Mouse (Mus musculus) intestine, embryonic 15.5 days (tissue): ENCODE results near the gene Tmem117. TPM values are rescaled to one million over a fixed set of nuclear protein-coding genes. Genes with fewer than 3 reads are reported as not detected.

Experiments
- ATAC-seq: fragments of 200-750 bp; cut with Nextera tagmentation; 2 replicates; pipeline ENCODE4 v1.8.0; 2017; ENCODE audit warnings: moderate TSS enrichment, moderate library complexity
- H3K27ac ChIP-seq: fragments of 300-500 bp; sonication (generic); 2 replicates; pipeline ENCODE4 v1.5.1; 2015; ENCODE audit warnings: mild to moderate bottlenecking, inconsistent platforms
- H3K27me3 ChIP-seq: fragments of 300-500 bp; sonication (generic); replicated peaks from 2 replicates; pipeline ENCODE4 v1.6.1; 2015; ENCODE audit warnings: inconsistent platforms
- H3K36me3 ChIP-seq: fragments of 300-500 bp; sonication (generic); 2 replicates; pipeline ENCODE4 v1.6.1; 2015; ENCODE audit warnings: inconsistent platforms
- H3K4me1 ChIP-seq: fragments of 300-500 bp; sonication (generic); replicated peaks from 2 replicates; pipeline ENCODE4 v1.6.1; 2015; ENCODE audit warnings: inconsistent platforms
- H3K4me2 ChIP-seq: fragments of 300-500 bp; sonication (generic); replicated peaks from 2 replicates; pipeline ENCODE4 v1.6.1; 2015; ENCODE audit warnings: mild to moderate bottlenecking, inconsistent platforms
- H3K4me3 ChIP-seq: fragments of 300-500 bp; sonication (generic); replicated peaks from 2 replicates; pipeline ENCODE4 v1.5.1; 2015; ENCODE audit warnings: inconsistent platforms
- H3K9ac ChIP-seq: fragments of 300-500 bp; sonication (generic); 2 replicates; pipeline ENCODE4 v1.6.1; 2015; ENCODE audit warnings: inconsistent platforms
- H3K9me3 ChIP-seq: fragments of 300-500 bp; sonication (generic); 2 replicates; pipeline ENCODE4 v1.6.1; 2016; ENCODE audit warnings: inconsistent platforms
- WGBS: fragments of 180-500 bp; shearing (Covaris S2); methylation state at CpG from one replicate; pipeline ENCODE4 v1.1.7; 2015; 5-methylcytosine and 5-hydroxymethylcytosine counted together
- polyA plus RNA-seq: library from polyadenylated mRNA; unstranded; fragments of >200 nt; fragmentation: Nextera tagmentation; extraction: Ambion mirVana; gene quantifications from 2 replicates; pipeline ENCODE4 v1.2.1, GENCODE M21; 2015

The Tmem117 gene
- polyA plus RNA-seq, 1 experiment from 2014 or later: 2.5 TPM

DNA sequence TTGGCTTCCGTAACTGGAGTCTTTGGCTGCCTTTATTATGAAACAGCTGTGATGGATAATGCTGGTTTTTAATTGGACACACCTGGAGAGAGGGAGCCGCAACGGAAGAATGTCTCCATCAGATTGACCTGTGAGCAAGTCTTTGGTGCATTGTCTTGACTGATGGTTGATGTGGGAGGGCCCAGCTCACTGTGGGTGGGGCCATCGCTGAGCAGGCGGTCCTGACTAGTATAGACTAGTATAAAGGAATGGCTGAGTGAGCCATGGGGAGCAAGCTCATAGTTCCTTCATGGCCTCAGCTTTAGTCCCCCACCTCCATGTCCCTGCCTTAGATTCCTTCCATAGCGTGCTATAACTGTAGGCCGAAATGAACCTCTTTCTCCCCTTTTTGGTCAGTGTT lies 58.1 kb downstream of the Tmem117 start:
- 88% methylated on average over 7 of the region's 7 CpGs for WGBS
- H3K27ac ChIP-seq: no peak overlapping the region
- no peak for ATAC-seq

DNA sequence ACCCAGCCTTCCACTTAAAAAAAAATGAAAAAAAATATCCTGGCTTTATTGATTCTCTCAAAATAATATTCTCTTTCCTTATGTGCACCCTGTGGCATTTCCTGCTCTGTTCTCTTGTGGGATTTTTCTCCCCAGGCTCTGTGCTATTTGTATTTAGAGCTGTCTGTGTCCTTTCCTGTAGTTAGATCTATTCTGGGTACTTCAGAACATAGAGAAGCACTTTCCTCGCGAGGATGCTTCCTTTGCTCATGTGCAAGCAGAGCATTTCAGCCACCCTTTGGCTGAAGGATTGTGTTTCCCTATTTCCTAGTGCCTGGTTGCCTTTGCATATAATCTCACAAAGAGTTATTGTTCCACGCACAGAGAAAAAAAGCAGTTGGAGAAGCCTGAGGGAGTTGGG lies 58.6 kb downstream of the Tmem117 start:
- H3K4me3 ChIP-seq: no peak overlapping the region
- ATAC-seq: no peak
- H3K27me3 ChIP-seq: no peaks in the 10 kb centered on the region
- 80% methylated on average over 3 of the region's 3 CpGs for WGBS
- no peak overlapping the region for H3K27ac ChIP-seq
- H3K4me1 ChIP-seq: no peaks in the 10 kb centered on the region
- no peak overlapping the region for H3K4me2 ChIP-seq
- H3K36me3 ChIP-seq: no peaks in the 10 kb centered on the region
- no peaks in the 10 kb centered on the region for H3K9me3 ChIP-seq
- no peak overlapping the region for H3K9ac ChIP-seq

More for the DNA sequence above, 58.1 kb downstream of the Tmem117 start:
- H3K36me3 ChIP-seq: no peaks in the 10 kb centered on the region
- no peaks in the 10 kb centered on the region for H3K9me3 ChIP-seq
- no peak overlapping the region for H3K4me3 ChIP-seq
- no peak overlapping the region for H3K4me2 ChIP-seq
- H3K9ac ChIP-seq: no peak overlapping the region
- H3K27me3 ChIP-seq: no peaks in the 10 kb centered on the region
- no peaks in the 10 kb centered on the region for H3K4me1 ChIP-seq

DNA sequence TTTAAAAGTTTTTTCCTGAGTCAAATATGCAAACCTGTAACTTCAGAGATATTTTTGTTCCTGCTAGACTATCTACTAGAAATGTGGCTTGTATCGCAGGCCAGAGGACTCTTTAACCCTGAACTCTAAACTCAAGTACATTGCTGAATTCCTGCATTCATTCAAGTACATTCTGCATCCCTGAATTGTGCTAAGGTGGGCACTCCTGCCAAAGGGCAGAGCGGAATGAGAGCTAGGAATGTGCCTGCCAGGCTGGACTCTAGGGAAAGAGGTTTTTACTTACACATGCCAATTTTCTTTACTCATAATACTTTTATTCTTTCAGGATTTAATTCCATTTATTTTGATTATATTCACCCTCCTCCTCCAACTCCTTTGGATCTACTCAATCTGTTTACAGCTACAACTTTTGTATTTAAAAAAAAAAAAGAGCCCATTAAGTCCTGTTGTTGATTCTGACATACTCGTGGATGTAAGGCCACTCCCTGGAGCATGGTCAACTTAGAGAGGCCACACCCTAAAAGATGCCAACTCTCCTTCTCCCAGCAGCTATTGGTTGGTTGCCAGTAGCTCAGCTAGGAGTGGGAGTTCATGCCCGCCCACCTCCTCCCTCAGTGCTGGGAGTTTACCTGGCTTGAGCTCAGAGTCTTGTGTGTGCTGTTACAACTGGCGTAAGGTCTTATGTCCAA lies 60.3 kb downstream of the Tmem117 start:
- H3K9me3 ChIP-seq: no peaks in the 10 kb centered on the region
- H3K4me2 ChIP-seq: no peak overlapping the region
- no peak overlapping the region for H3K9ac ChIP-seq
- H3K27ac ChIP-seq: no peak overlapping the region
- no peaks in the 10 kb centered on the region for H3K36me3 ChIP-seq
- no peaks in the 10 kb centered on the region for H3K27me3 ChIP-seq
- 78% methylated on average over 5 of the region's 5 CpGs for WGBS
- H3K4me1 ChIP-seq: no peaks in the 10 kb centered on the region
- no peak overlapping the region for H3K4me3 ChIP-seq
- ATAC-seq: 0 out of 2 replicates have a peak, but pooled peaks have one; percentile 25

DNA sequence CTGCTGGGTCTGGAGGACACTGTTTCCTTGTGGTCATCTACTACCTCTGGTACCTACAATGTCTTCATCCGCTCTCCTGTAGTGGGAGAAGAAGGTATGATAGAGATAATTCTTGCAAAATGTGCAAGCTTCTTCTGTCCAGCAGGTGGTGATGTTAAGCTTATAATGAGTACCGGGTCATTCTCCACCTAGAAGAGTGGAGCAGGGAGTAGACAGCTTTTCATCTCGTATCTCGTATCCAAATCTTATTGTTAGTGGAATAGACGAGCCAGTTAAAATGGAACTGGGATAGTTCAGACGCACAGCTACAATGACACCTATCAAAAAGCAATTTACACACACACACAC lies 60.8 kb downstream of the Tmem117 start:
- Histone ChIP-seq H3K4me2 (no peak overlapping the region), H3K27ac (no peak overlapping the region)

DNA sequence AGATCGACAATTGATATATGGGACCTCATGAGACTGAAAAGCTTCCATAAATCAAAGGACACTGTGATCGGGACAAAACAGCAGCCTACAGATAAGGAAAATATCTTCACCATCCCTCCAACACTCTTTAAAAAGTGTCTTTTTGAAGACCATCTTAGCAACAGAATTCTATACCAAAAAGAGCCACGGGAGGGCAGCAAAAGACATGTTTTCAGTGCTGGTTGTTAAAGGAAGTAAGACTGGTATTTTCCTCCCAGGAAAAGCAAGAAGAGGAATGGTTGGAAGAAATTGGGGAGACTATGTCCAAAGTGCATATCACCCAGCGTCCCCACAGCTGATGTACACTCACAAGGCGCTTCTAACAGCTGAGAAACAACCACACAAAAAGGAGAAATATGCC lies 93.7 kb downstream of the Tmem117 start:
- H3K36me3 ChIP-seq: no peaks in the 10 kb centered on the region
- H3K27ac ChIP-seq: no peak overlapping the region
- H3K9ac ChIP-seq: no peak overlapping the region
- no peak for ATAC-seq
- no peaks in the 10 kb centered on the region for H3K4me1 ChIP-seq
- no peak overlapping the region for H3K4me3 ChIP-seq
- no peaks in the 10 kb centered on the region for H3K9me3 ChIP-seq
- no peak overlapping the region for H3K4me2 ChIP-seq
- H3K27me3 ChIP-seq: 0 out of 2 replicates have a peak, but pooled peaks cover 3% of the 10 kb centered on the region
- WGBS: 29% methylated on average over 5 of the region's 5 CpGs

More for the DNA sequence above, 60.8 kb downstream of the Tmem117 start:
- H3K36me3 ChIP-seq: no peaks in the 10 kb centered on the region
- H3K9ac ChIP-seq: no peak overlapping the region
- no peak for ATAC-seq
- WGBS: 59% methylated on average over 6 of the region's 6 CpGs
- H3K4me1 ChIP-seq: no peaks in the 10 kb centered on the region
- no peaks in the 10 kb centered on the region for H3K27me3 ChIP-seq
- H3K9me3 ChIP-seq: no peaks in the 10 kb centered on the region
- H3K4me3 ChIP-seq: no peak overlapping the region

DNA sequence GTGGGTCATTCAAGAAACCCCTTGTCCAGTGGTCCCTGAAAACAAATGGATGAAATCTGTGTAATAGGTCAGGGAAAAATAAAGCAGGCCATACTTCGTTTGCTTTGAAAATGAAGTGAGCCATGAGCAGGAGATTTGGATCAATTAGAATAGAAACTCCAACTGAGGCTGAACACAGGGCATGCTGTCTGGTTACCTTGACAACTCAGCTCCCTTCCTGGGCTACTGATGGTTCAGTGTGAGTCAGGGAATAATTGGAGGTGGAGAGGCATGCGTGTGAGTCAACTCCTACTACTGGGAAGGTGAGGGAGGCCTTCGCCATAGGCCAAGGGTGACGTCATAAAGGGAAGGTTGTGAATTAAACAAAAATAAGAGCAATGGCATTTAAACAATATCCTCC lies 103.1 kb downstream of the Tmem117 start:
- H3K36me3 ChIP-seq: no peaks in the 10 kb centered on the region
- H3K27me3 ChIP-seq: no peaks in the 10 kb centered on the region
- WGBS: 76% methylated on average over 4 of the region's 4 CpGs
- ATAC-seq: no peak
- H3K4me1 ChIP-seq: no peaks in the 10 kb centered on the region
- no peak overlapping the region for H3K27ac ChIP-seq
- no peaks in the 10 kb centered on the region for H3K9me3 ChIP-seq
- no peak overlapping the region for H3K4me3 ChIP-seq
- no peak overlapping the region for H3K4me2 ChIP-seq
- H3K9ac ChIP-seq: no peak overlapping the region

DNA sequence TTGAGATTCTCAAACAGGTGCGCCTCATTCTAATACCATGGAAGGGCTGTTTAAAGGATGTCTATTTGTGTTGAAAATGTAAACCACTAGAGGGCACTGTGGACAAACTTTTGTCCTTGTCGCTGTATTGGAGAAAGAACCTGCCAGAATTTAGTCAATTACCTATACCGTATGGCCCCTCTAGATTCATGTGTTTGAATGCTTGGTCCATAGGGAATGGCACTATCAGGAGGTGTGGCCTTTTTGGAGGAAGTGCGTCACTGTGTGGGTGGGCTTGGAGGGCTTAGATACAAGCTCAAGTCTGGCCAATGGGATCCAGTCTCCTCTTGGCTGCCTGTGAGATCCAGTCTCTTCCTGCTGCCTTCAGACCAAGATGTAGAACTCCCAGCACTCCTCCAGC lies 140.2 kb downstream of the Tmem117 start:
- Histone ChIP-seq H3K9ac (no peak overlapping the region), H3K4me3 (no peak overlapping the region), H3K4me2 (no peak overlapping the region), H3K27me3 (no peaks in the 10 kb centered on the region), H3K36me3 (no peaks in the 10 kb centered on the region), H3K4me1 (no peaks in the 10 kb centered on the region), H3K9me3 (no peaks in the 10 kb centered on the region), H3K27ac (no peak overlapping the region)
- ATAC-seq: peak; percentile 56; the same call in 1 of the 2 replicates
- WGBS: 15% methylated on average over 4 of the region's 4 CpGs

DNA sequence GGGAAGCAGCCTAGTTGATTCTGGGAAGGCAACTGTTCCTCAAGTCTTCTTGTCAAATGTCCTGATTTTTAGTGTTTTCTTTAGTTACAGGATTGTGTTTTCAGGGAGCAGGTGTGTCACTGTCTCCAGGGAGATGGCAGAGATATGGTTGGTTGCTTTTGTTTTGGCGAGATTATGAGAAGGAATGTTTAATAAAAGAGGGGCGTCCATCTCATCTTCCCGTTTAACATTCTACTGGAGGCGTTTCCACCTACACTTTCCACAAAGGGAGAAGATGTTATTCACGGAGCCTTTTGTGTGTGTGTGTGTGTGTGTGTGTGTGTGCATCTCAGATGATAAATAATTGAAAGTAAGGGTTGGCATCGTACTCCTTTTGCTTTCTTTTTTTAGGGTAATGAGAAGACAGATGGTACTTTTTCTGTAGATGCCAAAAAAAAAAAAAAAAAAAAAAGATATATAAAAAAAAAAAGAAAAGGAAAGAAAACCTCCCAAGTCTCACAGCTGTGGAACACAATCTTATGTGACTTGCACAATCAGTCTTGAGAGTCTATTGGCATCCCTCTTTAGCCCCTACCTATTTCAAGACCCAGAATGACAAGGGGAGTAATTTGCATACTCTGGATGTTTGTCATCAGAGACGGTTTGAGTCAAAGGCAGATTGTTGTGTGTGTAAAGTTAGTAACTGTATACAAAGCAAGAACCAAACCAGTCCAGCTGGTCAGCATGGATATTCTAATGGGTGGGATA lies 142.0 kb downstream of the Tmem117 start:
- ATAC-seq: no peak
- no peaks in the 10 kb centered on the region for H3K4me1 ChIP-seq
- 81% methylated on average over 7 of the region's 7 CpGs for WGBS

DNA sequence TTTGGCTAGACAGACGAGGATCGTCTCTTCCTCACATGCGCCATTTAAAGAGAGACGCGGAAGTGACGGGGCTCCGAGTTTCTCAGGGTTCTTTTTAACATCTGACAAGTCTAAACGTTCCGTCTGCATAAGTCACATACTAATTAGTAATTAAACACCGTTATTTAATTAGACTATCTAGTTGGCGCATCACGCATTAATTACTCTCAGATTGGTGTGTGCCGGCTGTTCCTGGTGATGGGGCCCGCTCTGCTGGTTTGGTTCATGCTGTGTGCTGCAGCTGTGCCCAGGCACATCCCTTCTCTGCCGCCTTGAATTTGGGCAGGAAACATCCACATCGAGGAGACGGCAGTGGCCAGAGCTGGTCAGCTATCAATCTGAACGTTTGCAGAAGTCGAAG lies 142.7 kb downstream of the Tmem117 start:
- Histone ChIP-seq H3K4me2 (no peak overlapping the region), H3K4me3 (no peak overlapping the region), H3K27me3 (no peaks in the 10 kb centered on the region), H3K27ac (no peak overlapping the region), H3K36me3 (no peaks in the 10 kb centered on the region), H3K4me1 (no peaks in the 10 kb centered on the region), H3K9ac (no peak overlapping the region), H3K9me3 (no peaks in the 10 kb centered on the region)
- WGBS: 92% methylated on average over 19 of the region's 19 CpGs
- no peak for ATAC-seq

More for the DNA sequence above, 142.0 kb downstream of the Tmem117 start:
- Histone ChIP-seq H3K4me3 (no peak overlapping the region), H3K27ac (no peak overlapping the region), H3K9me3 (no peaks in the 10 kb centered on the region), H3K27me3 (no peaks in the 10 kb centered on the region), H3K4me2 (no peak overlapping the region), H3K9ac (no peak overlapping the region), H3K36me3 (no peaks in the 10 kb centered on the region)

DNA sequence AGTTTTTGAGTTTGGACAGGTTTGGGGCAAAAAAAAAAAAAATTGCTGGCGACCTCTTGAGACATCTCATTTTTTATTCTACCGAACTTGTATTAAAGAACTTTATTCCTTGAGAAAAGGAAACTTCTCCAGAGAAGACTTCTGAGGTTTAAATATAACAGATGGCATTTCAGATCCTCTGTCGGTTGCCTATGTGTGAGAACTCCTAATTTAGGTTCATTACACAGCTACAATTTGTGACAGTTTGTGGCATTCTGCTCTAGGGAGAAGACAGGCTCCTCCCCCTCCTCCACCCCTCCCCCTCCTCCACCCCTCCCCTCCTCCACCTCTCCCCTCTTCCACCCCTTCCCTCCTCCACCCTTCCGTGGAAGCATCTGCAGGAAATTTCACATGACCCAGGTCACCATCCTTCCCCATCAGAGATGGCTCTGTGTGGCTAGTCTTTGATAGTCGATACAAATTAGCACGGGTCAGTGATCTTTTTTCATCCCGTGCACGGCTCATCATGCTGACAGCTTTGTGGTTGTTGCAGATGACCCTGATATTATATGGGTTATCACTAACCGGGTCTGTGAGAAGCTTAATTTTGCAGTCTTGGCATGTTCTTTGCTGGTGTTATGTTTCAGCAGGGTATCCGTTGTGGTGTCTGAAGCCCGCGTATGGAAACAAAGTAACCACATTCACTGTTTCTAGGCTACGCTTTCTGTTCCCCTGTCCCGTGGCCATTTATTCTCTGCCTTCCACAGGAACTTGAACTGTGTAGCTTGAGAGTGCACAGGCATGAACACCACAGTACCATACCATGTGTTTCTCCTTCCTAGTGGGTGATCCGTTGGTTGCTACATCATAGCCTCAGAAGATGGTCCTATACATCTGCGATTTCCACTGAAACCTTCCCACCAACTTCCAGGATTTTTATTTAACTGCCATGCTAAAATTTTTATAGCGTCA lies 147.4 kb downstream of the Tmem117 start:
- no peak overlapping the region for H3K27ac ChIP-seq
- H3K4me1 ChIP-seq: no peaks in the 10 kb centered on the region
- no peaks in the 10 kb centered on the region for H3K9me3 ChIP-seq
- H3K4me3 ChIP-seq: no peak overlapping the region
- ATAC-seq: no peak
- H3K4me2 ChIP-seq: no peak overlapping the region
- 63% methylated on average over 17 of the region's 17 CpGs for WGBS
- no peak overlapping the region for H3K9ac ChIP-seq
- no peaks in the 10 kb centered on the region for H3K27me3 ChIP-seq
- no peaks in the 10 kb centered on the region for H3K36me3 ChIP-seq

DNA sequence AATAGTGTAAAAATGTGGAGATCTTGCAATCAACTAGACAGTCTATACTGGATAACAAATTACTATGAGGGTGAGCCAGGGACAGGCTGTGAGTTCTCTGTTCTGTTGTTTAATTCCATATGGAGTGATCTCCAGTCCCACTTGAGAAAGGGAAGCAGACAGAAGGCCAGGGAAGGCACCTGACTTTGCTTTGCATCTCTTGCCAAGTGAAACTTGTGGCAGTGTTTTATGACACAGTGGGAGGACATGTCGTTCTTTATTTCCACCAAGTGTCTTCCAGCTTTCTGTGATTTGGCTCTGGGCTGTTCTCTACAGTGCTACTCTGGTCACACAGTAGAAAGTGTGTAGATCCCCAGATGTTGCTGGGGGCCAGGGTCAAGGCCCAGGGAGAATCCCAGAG lies 152.5 kb downstream of the Tmem117 start:
- no peak for ATAC-seq
- no peaks in the 10 kb centered on the region for H3K36me3 ChIP-seq

DNA sequence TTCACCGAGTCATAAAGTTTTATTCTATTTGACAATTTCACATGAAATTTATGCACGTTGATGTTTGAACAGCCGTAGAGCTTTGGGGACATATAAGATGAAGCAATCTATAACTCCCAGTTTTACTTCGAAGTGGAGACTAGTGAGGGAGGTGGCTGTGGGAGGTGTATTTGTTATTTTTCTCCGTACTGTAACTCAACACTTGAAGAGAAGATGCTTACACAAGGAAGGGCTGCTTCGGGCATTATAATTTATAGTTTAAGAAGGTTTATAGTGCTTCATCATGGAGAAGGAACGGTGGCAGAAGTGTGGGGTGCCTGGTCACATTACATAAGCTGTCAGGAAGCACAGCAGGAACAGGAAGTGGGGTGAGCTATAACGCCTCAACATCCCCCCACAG lies 164.4 kb downstream of the Tmem117 start:
- Histone ChIP-seq H3K4me3 (no peak overlapping the region), H3K4me2 (no peak overlapping the region), H3K27me3 (no peaks in the 10 kb centered on the region), H3K9ac (no peak overlapping the region), H3K36me3 (no peaks in the 10 kb centered on the region), H3K4me1 (no peaks in the 10 kb centered on the region), H3K9me3 (no peaks in the 10 kb centered on the region), H3K27ac (no peak overlapping the region)
- no peak for ATAC-seq
- whole genome bisulfite sequencing: 64% methylated on average over 8 of the region's 8 CpGs

More for the DNA sequence above, 152.5 kb downstream of the Tmem117 start:
- no peak overlapping the region for H3K4me3 ChIP-seq
- no peaks in the 10 kb centered on the region for H3K9me3 ChIP-seq
- H3K27ac ChIP-seq: no peak overlapping the region
- no peak overlapping the region for H3K9ac ChIP-seq
- no peaks in the 10 kb centered on the region for H3K4me1 ChIP-seq
- WGBS: 53% methylated on average over 1 of the region's 1 CpGs
- H3K4me2 ChIP-seq: no peak overlapping the region
- no peaks in the 10 kb centered on the region for H3K27me3 ChIP-seq
